In the genomic region with DNA sequence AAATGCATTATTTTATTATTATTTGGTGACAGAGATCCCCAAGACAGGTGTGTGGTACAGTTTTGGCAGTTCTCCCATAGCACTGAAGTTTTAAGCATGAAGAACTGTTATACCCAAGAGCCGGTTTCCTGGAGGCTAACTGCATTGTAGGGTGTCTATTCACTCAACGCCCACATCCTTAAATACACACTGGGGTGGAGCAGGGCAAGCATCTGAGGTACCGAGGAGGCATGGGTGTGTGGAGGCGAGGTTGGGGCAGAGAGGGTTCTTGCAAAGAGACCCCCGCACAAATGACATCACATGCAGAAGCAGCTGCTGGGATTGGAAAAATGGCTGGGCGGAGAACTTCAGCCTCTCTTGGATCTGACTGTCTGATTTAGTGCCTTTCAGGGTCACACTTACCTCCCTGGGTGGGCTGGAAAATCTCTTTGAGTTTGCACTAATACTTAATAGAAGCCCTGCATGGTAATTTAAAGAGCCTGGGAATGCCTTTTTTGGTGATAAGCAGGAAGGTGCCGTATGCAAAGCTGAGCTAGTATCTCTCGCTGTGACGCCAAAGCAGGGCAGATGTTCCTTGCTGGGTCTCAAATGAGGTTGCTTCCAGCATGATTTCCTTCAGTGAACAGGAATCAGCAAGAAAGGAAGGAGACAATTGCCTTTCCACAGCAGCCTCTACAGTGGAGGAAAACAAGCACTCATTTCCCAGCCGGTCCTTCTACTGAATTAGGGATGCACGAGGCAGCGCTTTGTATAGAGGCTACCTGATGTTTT, we compare ENCODE assay signal across 11 mouse cellular contexts. TPM values are rescaled to one million over a fixed set of nuclear protein-coding genes. Genes with fewer than 3 reads are reported as not detected.
DNase-seq lines count a peak whose midpoint lies in the region; ATAC-seq lines count a peak whose summit lies in the region.
"Had no signal": no experiment of that assay in that cellular context is flagged by ENCODE, and none has a peak within 500 bp of the region (broad histone marks: within the 10 kb centered on the region; RNA-seq: fewer than 3 reads in every experiment).

No protein-coding gene starts in this region.

- no peaks in the 10 kb centered on the region for H3K9me3 ChIP-seq in forebrain, embryonic 12.5 days
- H3K9me3 ChIP-seq in forebrain, embryonic 10.5 days, result no peaks in the 10 kb centered on the region
- no peaks in the 10 kb centered on the region for H3K9me3 ChIP-seq in midbrain, embryonic 14.5 days (ENCODE audit: control insufficient read depth, low read length)

- DNase-seq in forebrain, embryonic 10.5 days (ENCODE audit: extremely low spot score, low spot score), result no peak
- peak; percentile 16 for DNase-seq in retina, postnatal 1 day
- DNase-seq in retina, embryonic 14.5 days (ENCODE audit: low spot score), result no peak
- DNase-seq in midbrain, embryonic 14.5 days, result peak; percentile 68
- DNase-seq in thymus, postnatal 25 days, result peak; percentile 52
- no peak for DNase-seq in right cerebral cortex, postnatal 4 days
- DNase-seq: kidney, adult 2 months; lung, adult 2 months; right cerebral cortex, postnatal 25 days had no signal

- 21% methylated on average over 12 of the region's 12 CpGs for WGBS in forebrain, embryonic 12.5 days
- 31% methylated on average over 12 of the region's 12 CpGs for WGBS in forebrain, embryonic 10.5 days
- WGBS in midbrain, embryonic 14.5 days, result 6% methylated on average over 12 of the region's 12 CpGs

- ATAC-seq in forebrain, embryonic 12.5 days (ENCODE audit: low FRiP score), result peak; percentile 46; the same call in 1 of the 2 replicates
- ATAC-seq in midbrain, embryonic 14.5 days (ENCODE audit: low FRiP score, low TSS enrichment), result no peak; the same call in 1 of the 2 replicates
- ATAC-seq in granulocyte monocyte progenitor cell, adult 5-6 weeks (replicated peaks; ENCODE audit: poor library complexity, severe bottlenecking), result no peak

- H3K4me1 ChIP-seq in forebrain, embryonic 12.5 days, result peaks cover 15% of the 10 kb centered on the region
- peaks cover 21% of the 10 kb centered on the region for H3K4me1 ChIP-seq in forebrain, embryonic 10.5 days
- H3K4me1 ChIP-seq in midbrain, embryonic 14.5 days (ENCODE audit: control insufficient read depth, insufficient read depth, low read length), result peaks cover 7% of the 10 kb centered on the region; the same call in 1 of the 2 replicates

- H3K36me3 ChIP-seq in forebrain, embryonic 12.5 days (replicated peaks), result no peaks in the 10 kb centered on the region
- H3K36me3 ChIP-seq in forebrain, embryonic 10.5 days (replicated peaks), result no peaks in the 10 kb centered on the region
- no peaks in the 10 kb centered on the region for H3K36me3 ChIP-seq in midbrain, embryonic 14.5 days (ENCODE audit: control insufficient read depth, insufficient read depth, low read length)

- peak overlapping the region; percentile 9; the same call in 1 of the 2 replicates for H3K27ac ChIP-seq in forebrain, embryonic 12.5 days
- no peak overlapping the region for H3K27ac ChIP-seq in forebrain, embryonic 10.5 days
- H3K27ac ChIP-seq in midbrain, embryonic 14.5 days (replicated peaks; ENCODE audit: low read depth, low read length), result peak overlapping the region; percentile 74

- H3K4me2 ChIP-seq in forebrain, embryonic 12.5 days, result peak overlapping the region; percentile 24
- H3K4me2 ChIP-seq in midbrain, embryonic 14.5 days (ENCODE audit: low read length), result peak overlapping the region; percentile 49

- no peak overlapping the region for H3K4me3 ChIP-seq in forebrain, embryonic 12.5 days (replicated peaks)
- H3K4me3 ChIP-seq in forebrain, embryonic 10.5 days, result no peak overlapping the region
- H3K4me3 ChIP-seq in midbrain, embryonic 14.5 days (replicated peaks; ENCODE audit: low read depth, low read length), result peak overlapping the region; percentile 10; the same call in 1 of the 2 replicates

- H3K27me3 ChIP-seq in forebrain, embryonic 12.5 days, result no peaks in the 10 kb centered on the region
- no peaks in the 10 kb centered on the region for H3K27me3 ChIP-seq in forebrain, embryonic 10.5 days (ENCODE audit: poor library complexity, severe bottlenecking)
- no peaks in the 10 kb centered on the region for H3K27me3 ChIP-seq in midbrain, embryonic 14.5 days (ENCODE audit: control insufficient read depth, insufficient read depth, low read length)

- no peak overlapping the region for H3K9ac ChIP-seq in forebrain, embryonic 12.5 days
- H3K9ac ChIP-seq in midbrain, embryonic 14.5 days (replicated peaks; ENCODE audit: low read length), result peak overlapping the region; percentile 44; the same call in 1 of the 2 replicates

RNA-seq across cellular contexts. Expression of gene Mdm1, which starts 53.9 kb away (rescaled TPM):
- polyA plus RNA-seq in forebrain, embryonic 12.5 days (2016; fragmentation: Nextera tagmentation; extraction: Ambion mirVana), result 62.2 and 63.8 TPM in 2 replicates
- 58.2 and 58.9 TPM in 2 replicates for polyA plus RNA-seq in forebrain, embryonic 10.5 days (2016; fragmentation: Nextera tagmentation; extraction: Ambion mirVana)
- polyA plus RNA-seq in midbrain, embryonic 14.5 days (2014; fragmentation: Nextera tagmentation; extraction: Ambion mirVana), result 29.6 and 32.3 TPM in 2 replicates
- total RNA-seq in granulocyte monocyte progenitor cell, adult 5-6 weeks (2014; fragmentation: Nextera tagmentation), result 11.8 and 13.8 TPM in 2 replicates
- total RNA-seq in granulocyte monocyte progenitor cell, adult 5-6 weeks (2017), result 33.8 and 47.5 TPM in 2 replicates

Comparison
In these comparisons a context has a peak if more than half of its experiments do, and no peak if none do; other contexts are left out.
1. DNase-seq: peak in retina, postnatal 1 day (single experiment), midbrain, embryonic 14.5 days (single experiment) and thymus, postnatal 25 days (single experiment); none in forebrain, embryonic 10.5 days (single experiment), retina, embryonic 14.5 days (single experiment) and right cerebral cortex, postnatal 4 days (single experiment).